Mouse (Mus musculus) cerebellum, adult 9-11 months (tissue): ENCODE measurements at regions not wholly inside any gene's neighbourhood (a gene's known extent, or its start where the extent isn't known, plus 50 kb on each side); places are given as distances from the start of the nearest gene placed in this dataset.

Experiments used
- DNase-seq: peaks from one replicate; pipeline ENCODE4 v3.0.0; 2022

GRCm38 (mm10) chr8:90762390-90762789 lies 54.8 kb downstream of the Gm19935 start:
- no peak for DNase-seq

- DNase-seq, result no peak
Measured at GRCm38 (mm10) chr8:90761947-90762346, 55.2 kb downstream of the Gm19935 start.

GRCm38 (mm10) chr8:90761446-90761845 lies 55.7 kb downstream of the Gm19935 start:
- no peak for DNase-seq

GRCm38 (mm10) chr8:90759531-90759930 lies 57.7 kb downstream of the Gm19935 start:
- DNase-seq, result no peak

- DNase-seq, result no peak
Measured at GRCm38 (mm10) chr8:90755020-90755419, 62.2 kb downstream of the Gm19935 start.

- no peak for DNase-seq
Measured at GRCm38 (mm10) chr8:90743546-90743945, 73.6 kb downstream of the Gm19935 start.

GRCm38 (mm10) chr8:90740963-90741733 lies 76.0 kb downstream of the Gm19935 start:
- DNase-seq, result no peak

- no peak for DNase-seq
Measured at GRCm38 (mm10) chr8:90740302-90740962, 76.8 kb downstream of the Gm19935 start.

- DNase-seq, result no peak
Measured at GRCm38 (mm10) chr8:90728011-90728410, 89.2 kb downstream of the Gm19935 start.

- DNase-seq, result no peak
Measured at GRCm38 (mm10) chr8:90725188-90725587, 92.0 kb downstream of the Gm19935 start.

GRCm38 (mm10) chr8:90716436-90716835 lies 100.8 kb downstream of the Gm19935 start:
- no peak for DNase-seq

- DNase-seq, result peak; percentile 27
Measured at GRCm38 (mm10) chr8:90708524-90708923, 108.7 kb downstream of the Gm19935 start.

GRCm38 (mm10) chr8:90692516-90692915 lies 124.7 kb downstream of the Gm19935 start:
- no peak for DNase-seq

GRCm38 (mm10) chr8:90685076-90685475 lies 132.1 kb downstream of the Gm19935 start:
- no peak for DNase-seq

GRCm38 (mm10) chr8:90670471-90671057 lies 146.6 kb downstream of the Gm19935 start:
- no peak for DNase-seq

GRCm38 (mm10) chr8:90669396-90669795 lies 147.8 kb downstream of the Gm19935 start:
- no peak for DNase-seq

GRCm38 (mm10) chr8:90659066-90659465 lies 158.1 kb downstream of the Gm19935 start:
- no peak for DNase-seq

GRCm38 (mm10) chr8:90657641-90658051 lies 159.5 kb downstream of the Gm19935 start:
- DNase-seq, result peak; percentile 71

GRCm38 (mm10) chr8:90657116-90657515 lies 160.1 kb downstream of the Gm19935 start:
- no peak for DNase-seq

GRCm38 (mm10) chr8:90656436-90657090 lies 160.6 kb downstream of the Gm19935 start:
- DNase-seq, result no peak

GRCm38 (mm10) chr8:90654786-90655185 lies 162.4 kb downstream of the Gm19935 start:
- DNase-seq, result no peak

GRCm38 (mm10) chr8:90642392-90642791 lies 174.8 kb downstream of the Gm19935 start:
- DNase-seq, result no peak

GRCm38 (mm10) chr8:90636770-90637169 lies 180.4 kb downstream of the Gm19935 start:
- no peak for DNase-seq
